10 mouse cellular contexts compared by ENCODE assay signal in genomic region chr5:115215273-115216185, GRCm38 (mm10). TPM values are rescaled to one million over a fixed set of nuclear protein-coding genes. Genes with fewer than 3 reads are reported as not detected.
A peak's percentile ranks its signal among the peaks of the same experiment; 100 is the strongest.
DNase-seq lines count a peak whose midpoint lies in the region; ATAC-seq and TF ChIP-seq lines count a peak whose summit lies in the region.
"Had no signal": no experiment of that assay in that cellular context is flagged by ENCODE, and none has a peak within 500 bp of the region (broad histone marks: within the 10 kb centered on the region; RNA-seq: fewer than 3 reads in every experiment).

No protein-coding gene starts in this region.

- 0 out of 2 replicates have a peak, but pooled peaks have one; percentile 33 for ATAC-seq in heart, embryonic 12.5 days (ENCODE audit: insufficient number of reproducible peaks, low FRiP score)
- ATAC-seq in forebrain, embryonic 16.5 days = peak; percentile 62
- ATAC-seq in midbrain, embryonic 11.5 days (ENCODE audit: low FRiP score) = peak; percentile 63; the same call in 1 of the 2 replicates

- peaks cover 18% of the 10 kb centered on the region for H3K4me1 ChIP-seq in heart, embryonic 12.5 days (replicated peaks)
- H3K4me1 ChIP-seq in forebrain, embryonic 16.5 days (replicated peaks; ENCODE audit: control insufficient read depth, insufficient read depth, low read length) = peaks cover 10% of the 10 kb centered on the region
- H3K4me1 ChIP-seq in midbrain, embryonic 11.5 days (ENCODE audit: control insufficient read depth, insufficient read depth, low read length) = no peaks in the 10 kb centered on the region; the same call in 1 of the 2 replicates

- no peak for DNase-seq in heart, adult 8-10 months (ENCODE audit: low spot score)
- peak; percentile 39 for DNase-seq in brain, embryonic 14.5 days (ENCODE audit: low read depth)
- peak; percentile 87 for DNase-seq in midbrain, embryonic 11.5 days (ENCODE audit: low spot score, missing footprints)
- no peak for DNase-seq in thymus, postnatal 25 days
- no peak for DNase-seq in left cerebral cortex, postnatal 36 days (ENCODE audit: low spot score in 2 of 2)
- no peak for DNase-seq in adrenal gland, adult 8-10 months
- DNase-seq: kidney, adult 18-20 months had no signal

- intact Hi-C loops in left cerebral cortex, postnatal 36 days (cut with DNase I) = loop anchor here (2.0 kb wide), 1 partner anchor 15 kb away; no protein-coding TSS in a partner anchor

- TF ChIP-seq POLR2A in brain, embryonic 14.5 days (IDR thresholded peaks at IDR 0.05; ENCODE audit: borderline replicate concordance, extremely low read depth, insufficient read depth, insufficient read length, poor library complexity, severe bottlenecking) = no peak

- peak overlapping the region; percentile 48 for H3K4me3 ChIP-seq in heart, embryonic 12.5 days
- H3K4me3 ChIP-seq in forebrain, embryonic 16.5 days (replicated peaks; ENCODE audit: low read length) = peak overlapping the region; percentile 47
- H3K4me3 ChIP-seq in midbrain, embryonic 11.5 days (ENCODE audit: low read depth, low read length) = peak overlapping the region; percentile 29

- no peaks in the 10 kb centered on the region for H3K36me3 ChIP-seq in heart, embryonic 12.5 days
- no peaks in the 10 kb centered on the region for H3K36me3 ChIP-seq in forebrain, embryonic 16.5 days (ENCODE audit: control insufficient read depth, insufficient read depth)
- H3K36me3 ChIP-seq in midbrain, embryonic 11.5 days (ENCODE audit: control insufficient read depth, insufficient read depth, low read length) = no peaks in the 10 kb centered on the region

- H3K9ac ChIP-seq in heart, embryonic 12.5 days = peak overlapping the region; percentile 73; the same call in 1 of the 2 replicates
- H3K9ac ChIP-seq in forebrain, embryonic 16.5 days (replicated peaks; ENCODE audit: low read depth, low read length) = peak overlapping the region; percentile 73
- peak overlapping the region; percentile 60 for H3K9ac ChIP-seq in midbrain, embryonic 11.5 days (ENCODE audit: low read length)

- peak overlapping the region; percentile 89 for H3K4me2 ChIP-seq in heart, embryonic 12.5 days
- H3K4me2 ChIP-seq in forebrain, embryonic 16.5 days (ENCODE audit: low read length) = peak overlapping the region; percentile 59
- H3K4me2 ChIP-seq in midbrain, embryonic 11.5 days = peak overlapping the region; percentile 51

- WGBS in heart, embryonic 12.5 days = 20% methylated on average over 27 of the region's 27 CpGs
- WGBS in forebrain, embryonic 16.5 days = 11% methylated on average over 27 of the region's 27 CpGs
- 13% methylated on average over 27 of the region's 27 CpGs for WGBS in midbrain, embryonic 11.5 days

- no peak for TF ChIP-seq CTCF in brain, embryonic 14.5 days (IDR thresholded peaks at IDR 0.05; ENCODE audit: borderline replicate concordance, extremely low read depth, insufficient read depth, insufficient read length)

- H3K27me3 ChIP-seq in heart, embryonic 12.5 days (replicated peaks) = peaks cover 32% of the 10 kb centered on the region
- H3K27me3 ChIP-seq in forebrain, embryonic 16.5 days (replicated peaks; ENCODE audit: control insufficient read depth, insufficient read depth, low read length) = no peaks in the 10 kb centered on the region
- H3K27me3 ChIP-seq in midbrain, embryonic 11.5 days (ENCODE audit: control insufficient read depth, insufficient read depth, low read length) = peaks cover 6% of the 10 kb centered on the region

- H3K27ac ChIP-seq in heart, embryonic 12.5 days (ENCODE audit: poor library complexity, severe bottlenecking) = no peak overlapping the region
- H3K27ac ChIP-seq in forebrain, embryonic 16.5 days (ENCODE audit: low read length) = peak overlapping the region; percentile 70
- H3K27ac ChIP-seq in midbrain, embryonic 11.5 days (ENCODE audit: low read depth, low read length) = no peak overlapping the region
- H3K27ac ChIP-seq: macrophage had no signal

- H3K9me3 ChIP-seq in heart, embryonic 12.5 days (replicated peaks) = no peaks in the 10 kb centered on the region
- no peaks in the 10 kb centered on the region for H3K9me3 ChIP-seq in forebrain, embryonic 16.5 days (ENCODE audit: control insufficient read depth, low read length)
- no peaks in the 10 kb centered on the region for H3K9me3 ChIP-seq in midbrain, embryonic 11.5 days (ENCODE audit: control insufficient read depth, low read length)

RNA-seq across cellular contexts. Expression of gene Pop5, which starts 20.1 kb away (rescaled TPM):
- polyA plus RNA-seq in heart, embryonic 12.5 days (2016; fragmentation: Nextera tagmentation; extraction: Ambion mirVana) = 63.2 and 68.6 TPM in 2 replicates
- total RNA-seq in heart, adult 8-10 months (2022) = 10 to 100 TPM; 26.6 to 35.1 (median 32.8) TPM
- 57.0 and 82.5 TPM in 2 replicates for polyA plus RNA-seq in brain, embryonic 14.5 days (2012; rRNA removed)
- polyA plus RNA-seq in forebrain, embryonic 16.5 days (2015; fragmentation: Nextera tagmentation; extraction: Ambion mirVana) = 85.3 and 101 TPM in 2 replicates
- polyA plus RNA-seq in midbrain, embryonic 11.5 days (2014; fragmentation: Nextera tagmentation; extraction: Ambion mirVana) = 91.0 and 98.7 TPM in 2 replicates
- total RNA-seq in left cerebral cortex, postnatal 36 days (2021) = 100 to 1,000 TPM; 100 to 103 TPM
- total RNA-seq in adrenal gland, adult 8-10 months (2022) = 10 to 100 TPM; 75.9 to 87.9 (median 84.9) TPM

RNA-seq across cellular contexts. Expression of gene Cabp1, which starts 21.3 kb away (rescaled TPM):
- polyA plus RNA-seq in heart, embryonic 12.5 days (2016; fragmentation: Nextera tagmentation; extraction: Ambion mirVana) = 0.34 and 0.54 TPM in 2 replicates
- total RNA-seq in heart, adult 8-10 months (2022) = 1 to 10 TPM; 1.7 to 2.6 (median 1.9) TPM
- 28.6 and 32.9 TPM in 2 replicates for polyA plus RNA-seq in brain, embryonic 14.5 days (2012; rRNA removed)
- 8.3 and 9.2 TPM in 2 replicates for polyA plus RNA-seq in forebrain, embryonic 16.5 days (2015; fragmentation: Nextera tagmentation; extraction: Ambion mirVana)
- 1.1 and 2.3 TPM in 2 replicates for polyA plus RNA-seq in midbrain, embryonic 11.5 days (2014; fragmentation: Nextera tagmentation; extraction: Ambion mirVana)
- total RNA-seq in left cerebral cortex, postnatal 36 days (2021) = 100 to 1,000 TPM; 309 to 312 TPM
- total RNA-seq in adrenal gland, adult 8-10 months (2022) = 10 to 100 TPM; 11.8 to 59.6 (median 41.5) TPM
- polyA plus RNA-seq: macrophage had no signal

RNA-seq across cellular contexts. Expression of gene Rnf10, which starts 57.2 kb away (rescaled TPM):
- polyA plus RNA-seq in heart, embryonic 12.5 days (2016; fragmentation: Nextera tagmentation; extraction: Ambion mirVana) = 152 and 175 TPM in 2 replicates
- total RNA-seq in heart, adult 8-10 months (2022) = 100 to 1,000 TPM; 355 to 414 (median 370) TPM
- 200 and 220 TPM in 2 replicates for polyA plus RNA-seq in brain, embryonic 14.5 days (2012; rRNA removed)
- polyA plus RNA-seq in forebrain, embryonic 16.5 days (2015; fragmentation: Nextera tagmentation; extraction: Ambion mirVana) = 168 and 176 TPM in 2 replicates
- polyA plus RNA-seq in midbrain, embryonic 11.5 days (2014; fragmentation: Nextera tagmentation; extraction: Ambion mirVana) = 84.6 and 85.0 TPM in 2 replicates
- total RNA-seq in left cerebral cortex, postnatal 36 days (2021) = 100 to 1,000 TPM; 247 to 258 TPM
- total RNA-seq in adrenal gland, adult 8-10 months (2022) = 100 to 1,000 TPM; 218 to 258 (median 235) TPM

RNA-seq across cellular contexts. Expression of gene Mlec, which starts 57.5 kb away (rescaled TPM):
- 103 and 105 TPM in 2 replicates for polyA plus RNA-seq in heart, embryonic 12.5 days (2016; fragmentation: Nextera tagmentation; extraction: Ambion mirVana)
- 10 to 100 TPM; 75.2 to 88.5 (median 78.8) TPM for total RNA-seq in heart, adult 8-10 months (2022)
- polyA plus RNA-seq in brain, embryonic 14.5 days (2012; rRNA removed) = 63.6 and 80.4 TPM in 2 replicates
- 19.3 and 21.1 TPM in 2 replicates for polyA plus RNA-seq in forebrain, embryonic 16.5 days (2015; fragmentation: Nextera tagmentation; extraction: Ambion mirVana)
- polyA plus RNA-seq in midbrain, embryonic 11.5 days (2014; fragmentation: Nextera tagmentation; extraction: Ambion mirVana) = 30.0 and 37.3 TPM in 2 replicates
- 10 to 100 TPM; 68.2 to 91.7 TPM for total RNA-seq in left cerebral cortex, postnatal 36 days (2021)
- 100 to 1,000 TPM; 207 to 274 (median 239) TPM for total RNA-seq in adrenal gland, adult 8-10 months (2022)

Comparison
In these comparisons a context has a peak if more than half of its experiments do, and no peak if none do; other contexts are left out.
1. DNase-seq: peak in brain, embryonic 14.5 days (single experiment) and midbrain, embryonic 11.5 days (single experiment); none in heart, adult 8-10 months (single experiment), thymus, postnatal 25 days (single experiment), left cerebral cortex, postnatal 36 days (0 of 2) and adrenal gland, adult 8-10 months (single experiment).
2. Peak in every context shown above with its lines, with median percentiles within 50 percentile points of each other: ATAC-seq, H3K4me2 ChIP-seq, H3K4me3 ChIP-seq and H3K9ac ChIP-seq.